8 mouse cellular contexts compared by ENCODE assay signal in the genomic region with DNA sequence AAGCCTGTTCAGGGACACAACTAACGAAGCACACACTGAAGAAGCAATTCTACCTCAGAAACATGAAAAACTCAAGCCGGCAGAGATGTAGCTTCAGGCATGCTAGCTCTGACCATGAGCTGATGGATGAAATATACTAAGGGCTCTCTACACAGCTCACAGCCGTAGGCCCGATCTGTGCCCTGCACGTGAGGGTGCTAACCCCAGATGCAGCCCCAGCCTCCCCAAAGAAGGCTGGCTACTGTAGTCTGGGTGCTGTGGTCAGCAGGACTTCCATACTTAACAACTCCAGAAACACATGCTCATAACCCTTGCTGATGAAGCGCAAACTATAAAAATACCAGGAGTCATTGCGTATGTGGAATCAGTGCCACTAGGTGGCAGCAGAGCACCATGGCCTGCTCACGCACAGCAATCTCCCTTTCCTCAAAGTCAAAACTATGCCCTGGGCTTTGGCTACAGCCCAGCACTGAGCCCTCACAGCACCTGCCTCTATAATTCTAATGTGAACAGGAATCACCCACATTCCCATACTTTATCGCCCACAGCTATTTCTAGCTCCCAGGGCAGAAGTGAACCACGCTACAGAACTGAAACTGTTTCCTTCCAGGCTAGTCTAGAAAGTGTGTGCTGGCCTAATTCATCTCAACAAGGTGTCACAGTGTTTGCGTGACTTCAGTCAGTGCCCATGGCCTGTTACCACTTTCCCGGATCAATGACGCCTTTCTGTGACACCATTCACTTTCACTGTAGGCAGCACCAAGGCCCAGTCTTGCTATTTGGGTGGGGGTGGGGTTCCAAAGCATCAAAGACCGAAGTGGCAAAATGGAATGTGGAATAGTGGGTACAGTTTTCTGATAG.
DNase-seq lines count a peak whose midpoint lies in the region; ATAC-seq lines count a peak whose summit lies in the region.

No protein-coding gene starts in this region.

- 63% methylated on average over 14 of the region's 14 CpGs for WGBS in hindbrain, embryonic 13.5 days

- ATAC-seq in hindbrain, embryonic 13.5 days (ENCODE audit: low FRiP score): peak; percentile 80
- ATAC-seq in megakaryocyte, adult 5-6 weeks (ENCODE audit: poor library complexity, severe bottlenecking): peak; percentile 82

- H3K27ac ChIP-seq in hindbrain, embryonic 13.5 days: no peak overlapping the region

- H3K4me3 ChIP-seq in hindbrain, embryonic 13.5 days: no peak overlapping the region

- H3K9ac ChIP-seq in hindbrain, embryonic 13.5 days: no peak overlapping the region

- no peaks in the 10 kb centered on the region for H3K36me3 ChIP-seq in hindbrain, embryonic 13.5 days

- H3K4me2 ChIP-seq in hindbrain, embryonic 13.5 days: no peak overlapping the region

- H3K4me1 ChIP-seq in hindbrain, embryonic 13.5 days (replicated peaks): 0 out of 2 replicates have a peak, but pooled peaks cover 7% of the 10 kb centered on the region

- no peaks in the 10 kb centered on the region for H3K27me3 ChIP-seq in hindbrain, embryonic 13.5 days

- H3K9me3 ChIP-seq in hindbrain, embryonic 13.5 days: no peaks in the 10 kb centered on the region

- peak; percentile 94 for DNase-seq in NIH3T3 (ENCODE audit: low read depth)
- DNase-seq in cerebellum, adult 9-10 months: peak; percentile 93
- peak; percentile 55 to 79 for DNase-seq in frontal cortex, postnatal 10 days (ENCODE audit: low spot score in 2 of 2)
- DNase-seq in layer of hippocampus, postnatal 10 days (ENCODE audit: low spot score in 2 of 2): peak; percentile 89 to 92
- DNase-seq in right cerebral cortex, adult 18-20 months: peak; percentile 79
- peak; percentile 60 to 66 for DNase-seq in urinary bladder, adult 18-20 months (ENCODE audit: low spot score in 2 of 2)
